Mouse (Mus musculus) heart, embryonic 11.5 days (tissue): ENCODE data around the gene Abcc3. TPM values are rescaled to one million over a fixed set of nuclear protein-coding genes. Genes with fewer than 3 reads are reported as not detected.
"Not testable (repeated sequence)": the region's sequence is repeated elsewhere in the genome, so short reads cannot be mapped to it uniquely, and the experiment has no call there.

ENCODE experiments used
- ATAC-seq: fragments of 200-750 bp; cut with Nextera tagmentation; replicated peaks from 2 replicates; pipeline ENCODE4 v1.8.0; 2017; ENCODE audit warnings: moderate library complexity; ENCODE audit not compliant: insufficient number of reproducible peaks, low FRiP score, low TSS enrichment
- H3K27ac ChIP-seq: fragments of 300-500 bp; sonication (generic); 2 replicates; pipeline ENCODE4 v1.5.1; 2014; ENCODE audit warnings: mild to moderate bottlenecking, low read depth, low read length
- H3K27me3 ChIP-seq: fragments of 300-500 bp; sonication (generic); 2 replicates; pipeline ENCODE4 v1.6.1; 2014; ENCODE audit warnings: mild to moderate bottlenecking, low read length, mixed read lengths; ENCODE audit not compliant: control insufficient read depth, insufficient read depth
- H3K36me3 ChIP-seq: fragments of 300-500 bp; sonication (generic); 2 replicates; pipeline ENCODE4 v1.6.1; 2014; ENCODE audit warnings: mild to moderate bottlenecking, low read length, moderate library complexity, mixed read lengths; ENCODE audit not compliant: control insufficient read depth, insufficient read depth
- H3K4me1 ChIP-seq: fragments of 300-500 bp; sonication (generic); 2 replicates; pipeline ENCODE4 v1.6.1; 2014; ENCODE audit warnings: low read length; ENCODE audit not compliant: control insufficient read depth, insufficient read depth
- H3K4me2 ChIP-seq: fragments of 300-500 bp; sonication (generic); 2 replicates; pipeline ENCODE4 v1.6.1; 2014; ENCODE audit warnings: mild to moderate bottlenecking, moderate library complexity
- H3K4me3 ChIP-seq: fragments of 300-500 bp; sonication (generic); 2 replicates; pipeline ENCODE4 v1.5.1; 2014; ENCODE audit warnings: low read depth, low read length
- H3K9ac ChIP-seq: fragments of 300-500 bp; sonication (generic); 2 replicates; pipeline ENCODE4 v1.6.1; 2014; ENCODE audit warnings: mild to moderate bottlenecking, low read depth, low read length, moderate library complexity
- H3K9me3 ChIP-seq: fragments of 300-500 bp; sonication (generic); replicated peaks from 2 replicates; pipeline ENCODE4 v1.6.1; 2016; ENCODE audit warnings: low read length; ENCODE audit not compliant: control insufficient read depth
- WGBS: fragments of 180-500 bp; shearing (Covaris S2); extraction: QIAGEN DNeasy Blood & Tissue Kit; methylation state at CpG from one replicate; pipeline ENCODE4 v1.1.7; 2014; ENCODE audit not compliant: insufficient replicate concordance; 5-methylcytosine and 5-hydroxymethylcytosine counted together
- polyA plus RNA-seq: library from polyadenylated mRNA; unstranded; fragments of >200 nt; fragmentation: Nextera tagmentation; extraction: Ambion mirVana; gene quantifications from 2 replicates; pipeline ENCODE4 v1.2.1, GENCODE M21; 2014

Abcc3 gene
- polyA plus RNA-seq, 1 experiment from 2014 or later, result 0.34 TPM

GRCm38 (mm10) chr11:94394107-94394506 is 1.3 kb upstream of the Abcc3 start:
- Histone ChIP-seq H3K36me3 (no peaks in the 10 kb centered on the region), H3K27me3 (peaks cover 15% of the 10 kb centered on the region), H3K27ac (no peak overlapping the region), H3K9me3 (no peaks in the 10 kb centered on the region), H3K9ac (no peak overlapping the region), H3K4me2 (no peak overlapping the region), H3K4me3 (no peak overlapping the region), H3K4me1 (peaks cover 6% of the 10 kb centered on the region; the same call in 1 of the 2 replicates)
- ATAC-seq, result no peak
- 51% methylated on average over 7 of the region's 7 CpGs for WGBS

DNA sequence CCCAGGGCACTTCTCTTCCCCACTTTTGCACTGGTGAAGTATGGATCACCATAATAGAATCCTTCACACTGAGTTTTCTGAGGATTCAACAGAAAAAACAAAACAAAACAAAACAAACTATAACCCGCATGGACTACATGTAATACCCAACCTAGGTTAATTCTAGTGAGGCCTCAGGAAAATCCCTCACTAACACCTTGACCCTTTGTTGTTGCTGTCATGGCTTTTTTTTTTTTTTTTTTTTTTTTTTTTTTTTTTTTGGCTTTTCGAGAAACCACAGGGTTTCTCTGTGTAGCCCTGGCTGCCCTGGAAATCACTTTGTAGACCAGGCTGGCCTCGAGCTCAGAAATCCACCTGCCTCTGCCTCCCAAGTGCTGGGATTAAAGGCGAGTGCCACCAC is 693 bp upstream of the Abcc3 start:
- WGBS, result 79% methylated on average over 4 of the region's 4 CpGs
- peaks cover 15% of the 10 kb centered on the region for H3K27me3 ChIP-seq
- ATAC-seq, result not testable (repeated sequence)

GRCm38 (mm10) chr11:94391661-94392060 is 1.1 kb downstream of the Abcc3 start:
- H3K4me3 ChIP-seq, result no peak overlapping the region
- H3K4me1 ChIP-seq, result peaks cover 6% of the 10 kb centered on the region; the same call in 1 of the 2 replicates
- WGBS, result 81% methylated on average over 10 of the region's 10 CpGs
- ATAC-seq, result no peak
- H3K4me2 ChIP-seq, result no peak overlapping the region
- H3K27ac ChIP-seq, result no peak overlapping the region
- no peaks in the 10 kb centered on the region for H3K9me3 ChIP-seq
- no peaks in the 10 kb centered on the region for H3K36me3 ChIP-seq
- H3K9ac ChIP-seq, result no peak overlapping the region
- peaks cover 15% of the 10 kb centered on the region for H3K27me3 ChIP-seq

More for the DNA sequence above, 693 bp upstream of the Abcc3 start:
- not testable (repeated sequence) for H3K4me2 ChIP-seq, H3K27ac ChIP-seq, H3K36me3 ChIP-seq, H3K9ac ChIP-seq, H3K4me3 ChIP-seq, H3K4me1 ChIP-seq, H3K9me3 ChIP-seq

DNA sequence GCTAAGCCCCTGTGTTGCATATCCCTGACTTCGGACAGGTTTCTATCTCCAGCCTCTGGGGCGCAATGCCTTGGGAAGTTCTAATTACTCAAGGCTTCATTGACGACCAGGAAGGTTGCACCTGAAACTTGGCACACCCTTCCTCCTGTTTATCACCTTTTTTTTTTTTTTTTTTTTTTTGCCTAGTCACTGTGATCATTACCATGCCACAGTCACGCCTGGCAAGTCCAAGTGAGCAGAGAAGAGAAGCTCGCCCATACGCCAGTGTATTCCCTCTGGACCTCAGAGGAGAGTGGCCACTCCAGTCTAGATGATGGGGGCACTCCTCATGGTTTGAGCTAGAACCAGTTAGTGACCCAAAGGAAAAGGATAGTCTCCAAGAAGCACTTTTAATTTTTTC is 2.0 kb downstream of the Abcc3 start:
- peaks cover 15% of the 10 kb centered on the region for H3K27me3 ChIP-seq
- no peaks in the 10 kb centered on the region for H3K9me3 ChIP-seq
- H3K27ac ChIP-seq, result no peak overlapping the region
- H3K4me3 ChIP-seq, result no peak overlapping the region
- H3K36me3 ChIP-seq, result no peaks in the 10 kb centered on the region
- ATAC-seq, result no peak
- H3K9ac ChIP-seq, result no peak overlapping the region
- no peak overlapping the region for H3K4me2 ChIP-seq
- peaks cover 14% of the 10 kb centered on the region for H3K4me1 ChIP-seq
- WGBS, result 77% methylated on average over 6 of the region's 6 CpGs

DNA sequence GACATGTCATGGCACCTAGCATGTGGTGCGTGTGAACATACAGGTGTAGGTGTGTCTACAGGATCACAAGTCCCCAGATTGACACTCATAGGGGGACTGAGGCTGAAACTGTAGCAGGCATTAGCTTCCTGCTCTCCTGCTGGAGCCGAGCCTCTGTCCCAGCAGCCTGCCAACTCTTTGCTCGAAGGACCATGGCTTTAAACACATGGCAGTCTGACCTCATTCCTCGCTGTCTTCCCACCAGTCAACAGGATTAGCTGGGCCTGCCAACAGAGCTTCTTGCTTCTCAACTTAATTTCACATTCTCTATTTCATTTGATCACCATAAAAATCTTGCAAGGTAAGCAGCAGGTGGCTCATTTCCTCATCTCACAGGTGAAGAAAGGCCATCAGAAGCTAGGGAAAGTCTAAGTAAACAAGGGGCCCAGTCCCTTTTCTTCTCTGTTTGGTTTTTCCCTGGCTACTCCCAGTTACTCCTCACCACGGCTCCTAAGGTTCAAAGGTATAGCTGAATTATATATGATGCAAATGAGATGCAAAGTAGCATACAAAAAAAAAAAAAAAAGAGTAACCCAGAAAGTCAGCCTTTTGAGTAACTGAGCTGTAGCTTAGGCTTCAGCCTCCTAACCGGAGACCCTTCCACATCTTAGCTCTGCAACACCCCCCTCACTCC is 2.9 kb downstream of the Abcc3 start:
- H3K9me3 ChIP-seq, result no peaks in the 10 kb centered on the region
- ATAC-seq, result no peak
- peaks cover 17% of the 10 kb centered on the region for H3K4me1 ChIP-seq
- no peak overlapping the region for H3K4me3 ChIP-seq
- H3K27ac ChIP-seq, result no peak overlapping the region
- no peak overlapping the region for H3K9ac ChIP-seq
- 62% methylated on average over 6 of the region's 6 CpGs for WGBS
- peaks cover 15% of the 10 kb centered on the region for H3K27me3 ChIP-seq
- no peak overlapping the region for H3K4me2 ChIP-seq
- H3K36me3 ChIP-seq, result no peaks in the 10 kb centered on the region

DNA sequence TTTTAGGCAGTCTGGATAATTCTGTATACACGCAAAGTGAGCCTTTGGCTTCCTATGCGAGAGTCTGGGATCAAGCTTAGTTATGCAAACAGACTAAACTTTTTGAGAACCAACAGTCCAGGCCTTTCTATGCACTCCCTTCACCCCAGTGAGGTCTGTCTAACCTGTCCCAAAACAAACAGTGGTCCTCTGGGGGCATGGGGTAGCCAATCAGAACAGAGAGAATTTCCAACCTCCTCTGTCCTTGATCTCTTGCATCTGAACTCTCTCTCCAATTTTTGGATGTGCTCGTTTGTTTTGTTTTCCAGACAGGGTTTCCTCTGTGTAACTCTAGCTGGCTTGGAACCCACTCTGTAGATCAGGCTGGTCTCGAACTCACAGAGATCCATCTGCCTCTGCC is 3.8 kb downstream of the Abcc3 start:
- Histone ChIP-seq H3K4me3 (no peak overlapping the region), H3K9me3 (no peaks in the 10 kb centered on the region), H3K27me3 (peaks cover 15% of the 10 kb centered on the region), H3K9ac (no peak overlapping the region), H3K4me1 (peaks cover 17% of the 10 kb centered on the region), H3K36me3 (no peaks in the 10 kb centered on the region), H3K4me2 (no peak overlapping the region), H3K27ac (no peak overlapping the region)
- ATAC-seq, result no peak
- 71% methylated on average over 4 of the region's 4 CpGs for WGBS

- no peaks in the 10 kb centered on the region for H3K36me3 ChIP-seq
- WGBS, result 62% methylated on average over 4 of the region's 4 CpGs
Measured at GRCm38 (mm10) chr11:94387756-94388155, 5.0 kb downstream of the Abcc3 start.

GRCm38 (mm10) chr11:94385977-94386771 is 6.6 kb downstream of the Abcc3 start:
- H3K4me2 ChIP-seq, result peak overlapping the region; percentile 33
- no peak overlapping the region for H3K4me3 ChIP-seq
- H3K27ac ChIP-seq, result no peak overlapping the region
- H3K9ac ChIP-seq, result no peak overlapping the region
- peaks cover 10% of the 10 kb centered on the region for H3K4me1 ChIP-seq
- peaks cover under 1% of the 10 kb centered on the region for H3K27me3 ChIP-seq
- H3K9me3 ChIP-seq, result no peaks in the 10 kb centered on the region
- whole genome bisulfite sequencing, result 15% methylated on average over 12 of the region's 12 CpGs
- ATAC-seq, result no peak; the same call in 1 of the 2 replicates
- no peaks in the 10 kb centered on the region for H3K36me3 ChIP-seq

More at GRCm38 (mm10) chr11:94387756-94388155, 5.0 kb downstream of the Abcc3 start:
- no peak overlapping the region for H3K27ac ChIP-seq
- no peak overlapping the region for H3K9ac ChIP-seq
- peaks cover 14% of the 10 kb centered on the region for H3K27me3 ChIP-seq
- peaks cover 14% of the 10 kb centered on the region for H3K4me1 ChIP-seq
- no peak overlapping the region for H3K4me2 ChIP-seq
- no peak overlapping the region for H3K4me3 ChIP-seq
- H3K9me3 ChIP-seq, result no peaks in the 10 kb centered on the region
- ATAC-seq, result no peak
